Comparison of ENCODE assay signal across 9 mouse cellular contexts in genomic region chr7:135487423-135487822, GRCm38 (mm10). TPM values are rescaled to one million over a fixed set of nuclear protein-coding genes. Genes with fewer than 3 reads are reported as not detected.
DNase-seq lines count a peak whose midpoint lies in the region; ATAC-seq and TF ChIP-seq lines count a peak whose summit lies in the region.
"Had no signal": no experiment of that assay in that cellular context is flagged by ENCODE, and none has a peak within 500 bp of the region (broad histone marks: within the 10 kb centered on the region; RNA-seq: fewer than 3 reads in every experiment).

No protein-coding gene starts in this region.

- no peaks in the 10 kb centered on the region for H3K36me3 ChIP-seq in CH12.LX (replicated peaks in 1 of 2; ENCODE audit: control insufficient read depth in 1 of 2, insufficient read depth in 1 of 2, low read length in 1 of 2)
- H3K36me3 ChIP-seq in forebrain, embryonic 12.5 days (replicated peaks): no peaks in the 10 kb centered on the region
- H3K36me3 ChIP-seq in liver, embryonic 14.5 days (replicated peaks; ENCODE audit: control insufficient read depth, insufficient read depth, low read depth): no peaks in the 10 kb centered on the region

- no peak overlapping the region for H3K4me2 ChIP-seq in CH12.LX (ENCODE audit: insufficient read depth, low read depth, poor library complexity, severe bottlenecking)
- H3K4me2 ChIP-seq in forebrain, embryonic 12.5 days: no peak overlapping the region
- H3K4me2 ChIP-seq in liver, embryonic 14.5 days (ENCODE audit: low read depth): no peak overlapping the region

- peak; percentile 74 to 95; a peak in 3 of 4 replicates for TF ChIP-seq CTCF in CH12.LX (conservative IDR thresholded peaks at IDR 0.05 in 1 of 2, IDR thresholded peaks at IDR 0.05 in 1 of 2; ENCODE audit: low read depth in 2 of 2, low read length in 2 of 2)
- peak; percentile 83 for TF ChIP-seq CTCF in liver, embryonic 14.5 days (IDR thresholded peaks at IDR 0.05; ENCODE audit: low read depth)

- peaks cover 11 to 37% of the 10 kb centered on the region in 2 experiments for H3K4me1 ChIP-seq in CH12.LX (ENCODE audit: control insufficient read depth in 1 of 2, insufficient read depth in 2 of 2)
- H3K4me1 ChIP-seq in forebrain, embryonic 12.5 days: peaks cover 31% of the 10 kb centered on the region
- no peaks in the 10 kb centered on the region for H3K4me1 ChIP-seq in liver, embryonic 14.5 days (replicated peaks; ENCODE audit: control insufficient read depth in 2 of 2, insufficient read depth in 2 of 2, low read length in 1 of 2)

- no peaks in the 10 kb centered on the region for H3K79me2 ChIP-seq in CH12.LX (replicated peaks; ENCODE audit: control insufficient read depth, extremely low read depth, insufficient read depth, poor library complexity, severe bottlenecking)

- WGBS in forebrain, embryonic 12.5 days: 20% methylated on average over 4 of the region's 4 CpGs
- 16% methylated on average over 4 of the region's 4 CpGs for WGBS in liver, embryonic 14.5 days (ENCODE audit: insufficient replicate concordance)

- no peak overlapping the region for H3K9ac ChIP-seq in CH12.LX (ENCODE audit: insufficient read depth, low read depth)
- no peak overlapping the region for H3K9ac ChIP-seq in forebrain, embryonic 12.5 days
- H3K9ac ChIP-seq in liver, embryonic 14.5 days (replicated peaks): no peak overlapping the region

- no peaks in the 10 kb centered on the region for H3K27me3 ChIP-seq in CH12.LX (replicated peaks)
- peaks cover 43% of the 10 kb centered on the region for H3K27me3 ChIP-seq in forebrain, embryonic 12.5 days
- H3K27me3 ChIP-seq in liver, embryonic 14.5 days (ENCODE audit: control insufficient read depth, insufficient read depth, low read length): no peaks in the 10 kb centered on the region; the same call in 1 of the 2 replicates

- peak; percentile 16; the same call in 1 of the 2 replicates for ATAC-seq in forebrain, embryonic 12.5 days (ENCODE audit: low FRiP score)
- no peak for ATAC-seq in liver, embryonic 14.5 days (ENCODE audit: insufficient read depth)

- no peak for TF ChIP-seq EP300 in CH12.LX (IDR thresholded peaks at IDR 0.05; ENCODE audit: low read length)
- no peak for TF ChIP-seq EP300 in liver, embryonic 14.5 days (IDR thresholded peaks at IDR 0.05; ENCODE audit: low read depth)

- dilution Hi-C loops in CH12.LX (cut with MboI; ENCODE audit: extremely low pct_ligation_motif_present, extremely low pct_unique_long_range_greater_than_20kb, low sequenced_read_pairs): no loop called here

- no peak for TF ChIP-seq POLR2A in CH12.LX (IDR thresholded peaks at IDR 0.05; ENCODE audit: low read depth, low read length)

- H3K27ac ChIP-seq in CH12.LX (ENCODE audit: insufficient read depth, low read depth): no peak overlapping the region
- no peak overlapping the region for H3K27ac ChIP-seq in forebrain, embryonic 12.5 days
- H3K27ac ChIP-seq in liver, embryonic 14.5 days: no peak overlapping the region

- peak; percentile 95 for TF ChIP-seq RAD21 in CH12.LX (IDR thresholded peaks at IDR 0.05; ENCODE audit: low read depth, low read length)

- in situ Hi-C loops in CH12.LX (cut with MboI; ENCODE audit: low pct_ligation_motif_present, low pct_unique_long_range_greater_than_20kb, low sequenced_read_pairs): loop anchor here (5.0 to 25.0 kb wide), 3 partner anchors 85 to 1625 kb away; no protein-coding TSS in a partner anchor

- DNase-seq in 3T3-L1 (ENCODE audit: low read depth, low spot score) (peak; percentile 75), CH12.LX (ENCODE audit: extremely low read depth) (peak; percentile 69)
- peak; percentile 6 for DNase-seq in c-Kit-negative CD71-positive TER-119-positive erythroid progenitor cells, embryonic 14.5 days (ENCODE audit: low read depth, low spot score)
- DNase-seq in hindlimb bud, embryonic 11.5 days (ENCODE audit: extremely low spot score, low read depth, low spot score): peak; percentile 50
- peak in 2 of 3 experiments; percentile 15 to 26 for DNase-seq in liver, embryonic 14.5 days (ENCODE audit: low read depth in 3 of 3, low spot score in 3 of 3)
- DNase-seq in ovary, postnatal 14 days (ENCODE audit: low spot score): peak; percentile 77
- DNase-seq in thymus, postnatal 36 days: peak; percentile 50 to 66

- H3K9me3 ChIP-seq in CH12.LX (replicated peaks; ENCODE audit: low read length): peaks cover 8% of the 10 kb centered on the region
- H3K9me3 ChIP-seq in forebrain, embryonic 12.5 days: peaks cover 4% of the 10 kb centered on the region; the same call in 1 of the 2 replicates
- no peaks in the 10 kb centered on the region for H3K9me3 ChIP-seq in liver, embryonic 14.5 days (ENCODE audit: control insufficient read depth, low read length)

- no peak overlapping the region for H3K4me3 ChIP-seq in CH12.LX (replicated peaks in 1 of 3; ENCODE audit: low read depth in 2 of 3, low read length in 2 of 3, poor library complexity in 1 of 3)
- no peak overlapping the region for H3K4me3 ChIP-seq in forebrain, embryonic 12.5 days (replicated peaks)
- no peak overlapping the region for H3K4me3 ChIP-seq in liver, embryonic 14.5 days (ENCODE audit: insufficient read depth in 1 of 2, low read depth in 2 of 2, low read length in 2 of 2)
- H3K4me3 ChIP-seq: myocyte had no signal

TF ChIP-seq in CH12.LX, 34 proteins besides CTCF, POLR2A, EP300 and RAD21:
- TF ChIP-seq IRF4 (IDR thresholded peaks at IDR 0.05; ENCODE audit: low read depth, low read length): 0 out of 2 replicates have a peak, but pooled peaks have one; percentile 31
- TF ChIP-seq MAZ (IDR thresholded peaks at IDR 0.05; ENCODE audit: low read depth, low read length): 0 out of 2 replicates have a peak, but pooled peaks have one; percentile 28
- TF ChIP-seq SMC3 (IDR thresholded peaks at IDR 0.05; ENCODE audit: low read depth, low read length): peak; percentile 74
- 0 out of 2 replicates have a peak, but pooled peaks have one; percentile 19 for TF ChIP-seq MAX (IDR thresholded peaks at IDR 0.05; ENCODE audit: low read length)
- peak; percentile 45; the same call in 1 of the 2 replicates for TF ChIP-seq NELFE (IDR thresholded peaks at IDR 0.05; ENCODE audit: low read depth, low read length)
- no peak for TF ChIP-seq PAX5 (IDR thresholded peaks at IDR 0.05; ENCODE audit: low read length)
- TF ChIP-seq MXI1 (IDR thresholded peaks at IDR 0.05; ENCODE audit: low read depth, low read length): no peak
- TF ChIP-seq ZC3H11A (IDR thresholded peaks at IDR 0.05; ENCODE audit: low read depth, low read length): peak; percentile 35

RNA-seq across cellular contexts. Expression of gene Clrn3, which starts 41.0 kb away (rescaled TPM):
- total RNA-seq in CH12.LX (2012; rRNA removed) (not detected in 2 replicates), CH12.LX (2014; rRNA removed) (not detected in 2 replicates)
- not detected in 2 replicates for polyA plus RNA-seq in CH12.LX (2012; ENCODE audit: insufficient read length, low read depth)
- polyA plus RNA-seq in forebrain, embryonic 12.5 days (2016; fragmentation: Nextera tagmentation; extraction: Ambion mirVana): not detected in 2 replicates
- polyA plus RNA-seq in liver, embryonic 14.5 days (2012; rRNA removed): 0.02 TPM in 1 of 2 replicates, not detected in the other
- polyA plus RNA-seq in liver, embryonic 14.5 days (2014; fragmentation: Nextera tagmentation; extraction: Ambion mirVana): not detected in 2 replicates
- polyA plus RNA-seq: myocyte had no signal

RNA-seq across cellular contexts. Expression of gene Ptpre, which starts 49.9 kb away (rescaled TPM):
- total RNA-seq in CH12.LX (2012; rRNA removed): 5.3 and 6.9 TPM in 2 replicates
- 2.3 and 2.4 TPM in 2 replicates for total RNA-seq in CH12.LX (2014; rRNA removed)
- 3.2 and 3.7 TPM in 2 replicates for polyA plus RNA-seq in CH12.LX (2012; ENCODE audit: insufficient read length, low read depth)
- 1.1 and 1.3 TPM in 2 replicates for polyA plus RNA-seq in forebrain, embryonic 12.5 days (2016; fragmentation: Nextera tagmentation; extraction: Ambion mirVana)
- 1.5 and 1.9 TPM in 2 replicates for polyA plus RNA-seq in liver, embryonic 14.5 days (2012; rRNA removed)
- polyA plus RNA-seq in liver, embryonic 14.5 days (2014; fragmentation: Nextera tagmentation; extraction: Ambion mirVana): 1.7 and 1.8 TPM in 2 replicates

Comparison
In these comparisons a context has a peak if more than half of its experiments do, and no peak if none do; other contexts are left out.
1. DNase-seq: peak in every context shown above with its lines; median percentile 77 in ovary, postnatal 14 days; 75 in 3T3-L1; 69 in CH12.LX; 58 in thymus, postnatal 36 days; 50 in hindlimb bud, embryonic 11.5 days; 20 in liver, embryonic 14.5 days; 6 in c-Kit-negative CD71-positive TER-119-positive erythroid progenitor cells, embryonic 14.5 days.